Mouse (Mus musculus) gastrocnemius, postnatal 10 days (tissue): ENCODE results near the gene 1700025G04Rik. TPM values are rescaled to one million over a fixed set of nuclear protein-coding genes. Genes with fewer than 3 reads are reported as not detected.

Experiments used
- DNase-seq: peaks from one replicate; pipeline ENCODE4 v3.0.0; 2021; ENCODE audit warnings: mixed read lengths
- total RNA-seq, 2 experiments: library from RNA; stranded (reverse); gene quantifications; 2 replicates each; pipeline ENCODE4 v1.2.3; 2021

Gene 1700025G04Rik
- total RNA-seq, 2 experiments from 2014 or later: 80.5 to 80.9 TPM

- no peak for DNase-seq
Measured at GRCm38 (mm10) chr1:152032144-152032543, 57.8 kb downstream of the 1700025G04Rik start.

- DNase-seq: no peak
Measured at GRCm38 (mm10) chr1:152030546-152030945, 59.4 kb downstream of the 1700025G04Rik start.

DNA sequence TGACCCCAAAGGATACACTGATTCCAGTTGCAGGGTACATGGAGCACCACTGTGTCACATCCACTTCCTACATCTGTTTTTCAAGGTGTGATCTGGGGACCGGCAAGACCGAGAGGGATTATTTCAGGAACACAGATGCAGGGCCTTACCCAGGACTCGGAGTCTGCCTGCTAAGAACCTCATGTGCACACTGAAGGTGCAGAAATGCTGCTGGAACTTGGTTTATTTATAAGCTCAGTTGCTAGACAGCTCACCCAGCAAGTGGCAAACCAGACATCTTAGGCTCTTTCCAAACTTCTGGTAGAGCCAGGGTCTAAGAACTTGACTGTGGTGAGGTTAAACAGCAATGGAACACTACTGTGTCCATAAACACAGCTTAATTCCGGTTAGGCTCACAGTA is 61.2 kb downstream of the 1700025G04Rik start:
- DNase-seq: no peak

DNA sequence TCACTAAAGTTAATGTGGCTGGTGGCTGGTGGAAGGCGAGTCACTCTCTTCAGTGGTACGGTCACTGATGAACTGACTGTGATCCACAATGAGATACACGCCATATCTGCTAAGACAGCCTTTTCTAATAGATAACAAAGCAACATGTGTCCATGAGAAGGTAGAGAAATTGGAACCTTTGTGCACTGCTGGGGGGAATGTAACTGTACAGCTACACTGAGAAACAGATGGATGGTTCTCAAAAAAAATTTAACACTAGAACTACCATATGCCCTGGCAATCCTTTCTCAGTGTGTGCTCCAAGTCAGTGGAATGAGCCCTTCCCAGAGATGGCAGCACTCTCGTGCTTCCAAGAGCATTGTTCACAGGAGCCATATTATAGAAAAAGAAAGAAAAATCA is 63.2 kb downstream of the 1700025G04Rik start:
- DNase-seq: no peak

GRCm38 (mm10) chr1:152025308-152025707 is 64.6 kb downstream of the 1700025G04Rik start:
- no peak for DNase-seq

GRCm38 (mm10) chr1:152024019-152024787 is 65.7 kb downstream of the 1700025G04Rik start:
- DNase-seq: no peak

DNA sequence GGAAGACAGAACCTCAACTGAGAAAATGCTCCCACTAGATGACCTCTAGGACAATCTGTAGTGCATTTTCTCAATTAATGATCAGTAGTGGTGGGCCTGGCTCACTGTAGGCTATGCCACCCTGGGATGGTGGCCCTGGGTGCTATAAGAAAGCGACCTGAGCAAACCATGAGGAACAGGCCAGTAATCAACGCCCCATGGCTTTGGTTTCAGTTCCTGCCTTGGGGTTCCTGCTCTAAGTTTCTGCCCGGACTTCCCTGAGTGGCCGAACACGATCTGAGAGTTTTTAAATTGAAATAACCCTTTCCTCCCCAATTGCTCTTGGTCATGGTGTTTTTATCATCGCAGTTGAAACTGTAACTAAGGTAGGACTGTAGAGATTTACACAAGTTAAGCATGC is 69.1 kb downstream of the 1700025G04Rik start:
- no peak for DNase-seq

- no peak for DNase-seq
Measured at GRCm38 (mm10) chr1:152020070-152020469, 69.9 kb downstream of the 1700025G04Rik start.

DNA sequence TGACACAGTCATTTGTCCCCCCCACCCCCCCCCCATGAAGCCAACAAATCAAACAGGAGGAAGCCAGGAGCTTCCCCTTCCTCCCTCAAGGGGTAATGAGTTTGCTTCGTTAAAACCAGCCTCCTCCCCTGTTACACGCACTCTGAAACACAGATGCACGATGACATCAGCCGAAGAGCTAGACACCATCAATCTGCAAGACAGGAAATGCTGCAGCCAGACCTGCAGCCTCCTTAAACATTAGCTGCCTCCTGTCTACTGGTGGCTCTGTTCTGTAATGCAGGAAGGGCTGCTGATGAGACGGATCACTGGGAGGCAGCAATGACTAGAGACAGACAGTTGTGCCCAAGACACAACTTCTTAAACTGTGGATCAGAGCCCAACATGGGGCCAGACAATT is 70.7 kb downstream of the 1700025G04Rik start:
- no peak for DNase-seq

DNA sequence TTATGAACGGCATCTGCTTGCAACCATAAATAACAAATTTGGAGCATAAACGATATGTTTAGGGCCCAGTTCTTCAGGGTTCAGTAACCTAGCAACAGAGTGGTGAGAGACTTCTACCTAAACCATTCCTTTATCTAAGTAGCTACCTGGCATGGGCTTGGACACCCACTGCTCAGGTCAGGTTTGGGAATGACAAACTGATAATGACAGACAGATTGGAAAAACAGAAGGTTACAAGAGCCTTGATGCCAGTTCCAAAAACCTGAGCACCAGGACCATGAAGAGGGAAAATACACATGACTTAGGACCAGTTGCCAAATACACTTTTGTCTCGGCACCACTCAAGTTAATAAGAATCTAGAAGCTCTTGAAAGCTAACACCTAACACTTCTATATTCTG is 71.6 kb downstream of the 1700025G04Rik start:
- no peak for DNase-seq

- DNase-seq: no peak
Measured at GRCm38 (mm10) chr1:152016663-152017062, 73.3 kb downstream of the 1700025G04Rik start.

DNA sequence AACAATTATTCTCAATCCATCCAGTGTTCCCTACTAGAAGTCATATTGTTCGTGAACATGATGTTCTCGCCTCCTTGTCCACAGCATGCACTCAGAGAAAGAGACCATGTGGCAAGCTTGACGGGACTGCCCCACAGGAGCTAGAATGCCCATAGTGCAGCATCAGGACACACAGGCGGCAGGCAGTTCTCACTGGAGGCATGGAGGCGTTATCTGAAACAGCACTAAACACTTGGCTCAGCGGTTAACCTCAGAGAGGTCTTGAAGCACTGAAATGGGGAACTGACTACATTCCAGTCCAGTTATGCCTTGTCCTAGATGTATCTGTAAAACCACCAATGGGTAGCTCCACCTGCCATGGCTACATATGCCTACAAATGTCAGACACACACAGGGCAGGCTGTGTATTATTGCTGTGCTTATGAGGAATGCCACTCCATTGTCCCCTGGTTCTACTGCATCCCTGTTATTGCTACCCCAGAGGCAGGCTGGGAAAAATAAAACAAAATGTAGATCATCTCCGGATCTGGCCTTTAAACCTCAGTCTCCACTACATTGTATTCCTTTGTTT is 74.3 kb downstream of the 1700025G04Rik start:
- no peak for DNase-seq

GRCm38 (mm10) chr1:152011741-152012140 is 78.2 kb downstream of the 1700025G04Rik start:
- no peak for DNase-seq

- no peak for DNase-seq
Measured at GRCm38 (mm10) chr1:152010251-152010980, 79.5 kb downstream of the 1700025G04Rik start.

GRCm38 (mm10) chr1:152008473-152008991 is 81.4 kb downstream of the 1700025G04Rik start:
- no peak for DNase-seq

- DNase-seq: no peak
Measured at GRCm38 (mm10) chr1:152006529-152006928, 83.4 kb downstream of the 1700025G04Rik start.

DNA sequence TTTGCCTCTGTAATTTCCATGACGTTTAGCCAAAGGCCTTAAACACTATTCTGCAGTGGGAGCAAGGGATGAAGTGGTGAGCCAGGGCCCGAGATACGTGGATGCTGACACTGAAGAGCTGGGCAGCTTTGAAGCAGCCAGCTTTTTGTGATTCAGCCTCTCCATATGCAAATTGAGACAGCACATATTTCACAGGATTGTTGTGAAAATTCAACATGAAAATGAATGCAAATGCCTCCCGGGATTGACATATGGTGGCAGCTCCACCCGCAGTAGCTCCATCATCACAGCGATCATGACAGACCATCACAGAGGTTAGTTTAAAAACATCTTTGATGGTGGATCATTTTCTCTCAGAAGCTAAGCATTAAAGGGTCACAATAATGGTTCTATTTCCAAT is 85.4 kb downstream of the 1700025G04Rik start:
- no peak for DNase-seq

DNA sequence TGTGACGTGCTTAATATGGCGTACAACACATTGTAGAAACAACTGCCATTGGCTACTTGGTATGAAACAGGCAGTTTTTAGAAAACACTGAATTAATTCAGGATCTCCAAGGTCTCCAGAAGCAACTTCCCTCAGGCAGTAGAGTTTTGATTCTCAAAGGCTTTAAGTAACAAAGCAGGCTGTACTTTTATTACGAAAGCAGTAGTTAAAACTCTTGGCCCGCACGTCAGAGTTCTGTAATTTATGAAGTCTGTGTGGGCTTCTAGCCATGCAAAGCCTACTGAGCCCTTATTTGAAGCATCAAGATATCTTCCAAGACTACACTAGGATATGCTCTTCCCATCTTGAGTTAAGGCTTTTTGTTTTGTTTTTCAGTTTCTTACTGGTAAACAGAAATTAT is 89.5 kb downstream of the 1700025G04Rik start:
- no peak for DNase-seq

GRCm38 (mm10) chr1:151999424-151999842 is 90.5 kb downstream of the 1700025G04Rik start:
- peak; percentile 31 for DNase-seq

GRCm38 (mm10) chr1:151998721-151999206 is 91.2 kb downstream of the 1700025G04Rik start:
- DNase-seq: no peak

DNA sequence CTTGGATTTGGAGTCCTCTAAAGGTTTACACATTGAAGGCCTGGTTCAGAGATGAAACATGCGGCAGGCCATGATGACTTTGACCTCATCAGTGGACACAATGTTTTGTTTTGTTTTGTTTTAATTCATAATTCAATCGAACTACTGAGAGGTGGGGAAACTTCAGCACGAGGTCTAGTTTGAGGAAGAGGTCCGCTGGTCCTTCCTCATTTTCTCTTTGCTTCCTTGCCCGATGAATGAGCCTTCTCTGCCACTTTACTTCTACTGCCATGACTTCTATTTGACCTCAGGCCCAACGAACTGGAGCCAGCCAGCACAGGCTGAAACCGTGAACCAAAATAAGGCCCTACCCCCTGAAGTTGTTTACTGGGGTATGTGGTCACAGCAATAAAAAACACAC is 92.3 kb downstream of the 1700025G04Rik start:
- no peak for DNase-seq

- DNase-seq: no peak
Measured at GRCm38 (mm10) chr1:151995948-151996697, 93.8 kb downstream of the 1700025G04Rik start.
